Mouse (Mus musculus) testis, adult 2 months (tissue): ENCODE data around the gene Fam222b.

Experiments
- CTCF ChIP-seq: fragments of 200-500 bp; IDR thresholded peaks from 2 replicates; pipeline ENCODE4 v1.5.1; 2012; ENCODE audit warnings: low read depth, mild to moderate bottlenecking, inconsistent platforms, low read length, moderate library complexity; ENCODE audit not compliant: control insufficient read depth, insufficient read depth, insufficient replicate concordance
- POLR2A ChIP-seq: fragments of 200-500 bp; IDR thresholded peaks from 2 replicates; pipeline ENCODE4 v1.6.1; 2012; ENCODE audit warnings: low read depth, mild to moderate bottlenecking, inconsistent platforms, low read length, moderate library complexity; ENCODE audit not compliant: control insufficient read depth

- TF ChIP-seq CTCF (no peak), POLR2A (no peak)
Observed at GRCm38 (mm10) chr11:78183884-78184514, 89.5 kb downstream of the Fam222b start.
